Mouse (Mus musculus) forebrain, postnatal 0 days (tissue): ENCODE results near the gene Cidec. TPM values are rescaled to one million over a fixed set of nuclear protein-coding genes. Genes with fewer than 3 reads are reported as not detected.

ENCODE experiments used
- ATAC-seq: fragments of 200-750 bp; cut with Nextera tagmentation; 2 replicates; pipeline ENCODE4 v1.8.0; 2017; ENCODE audit warnings: mild to moderate bottlenecking, moderate library complexity
- DNase-seq: peaks from one replicate; pipeline ENCODE4 v3.0.0-alpha.2; 2015
- H3K27ac ChIP-seq: fragments of 300-500 bp; sonication (generic); 2 replicates; pipeline ENCODE4 v1.5.1; 2014; ENCODE audit warnings: low read depth, mild to moderate bottlenecking, antibody characterized with exemption, low read length, moderate library complexity, mixed read lengths
- H3K27me3 ChIP-seq: fragments of 300-500 bp; sonication (generic); 2 replicates; pipeline ENCODE4 v1.6.1; 2014; ENCODE audit warnings: mild to moderate bottlenecking, low read length, mixed read lengths; ENCODE audit not compliant: insufficient read depth
- H3K36me3 ChIP-seq: fragments of 300-500 bp; sonication (generic); 2 replicates; pipeline ENCODE4 v1.6.1; 2014; ENCODE audit warnings: mild to moderate bottlenecking, moderate library complexity; ENCODE audit not compliant: insufficient read depth
- H3K4me1 ChIP-seq: fragments of 300-500 bp; sonication (generic); 2 replicates; pipeline ENCODE4 v1.6.1; 2014; ENCODE audit warnings: antibody characterized with exemption; ENCODE audit not compliant: insufficient read depth
- H3K4me2 ChIP-seq: fragments of 300-500 bp; sonication (generic); 2 replicates; pipeline ENCODE4 v1.6.1; 2014; ENCODE audit warnings: low read depth, mild to moderate bottlenecking, moderate library complexity
- H3K4me3 ChIP-seq: fragments of 300-500 bp; sonication (generic); 2 replicates; pipeline ENCODE4 v1.5.1; 2014; ENCODE audit warnings: low read depth, low read length, mixed read lengths
- H3K9ac ChIP-seq: fragments of 300-500 bp; sonication (generic); 2 replicates; pipeline ENCODE4 v1.6.1; 2014; ENCODE audit warnings: mild to moderate bottlenecking
- H3K9me3 ChIP-seq: fragments of 300-500 bp; sonication (generic); 2 replicates; pipeline ENCODE4 v1.6.1; 2016; ENCODE audit warnings: low read length
- CTCF ChIP-seq: sonication (generic); IDR thresholded peaks from 2 replicates; pipeline ENCODE4 v1.5.1; 2016; ENCODE audit warnings: antibody characterized with exemption, control low read depth, low read depth
- WGBS: fragments of 180-500 bp; shearing (Covaris S2); extraction: QIAGEN DNeasy Blood & Tissue Kit; methylation state at CpG from one replicate; pipeline ENCODE4 v1.1.7; 2014; 5-methylcytosine and 5-hydroxymethylcytosine counted together
- polyA plus RNA-seq: library from polyadenylated mRNA; unstranded; fragments of >200 nt; fragmentation: Nextera tagmentation; extraction: Ambion mirVana; gene quantifications from 2 replicates; pipeline ENCODE4 v1.2.1, GENCODE M21; 2015
- total RNA-seq: library from RNA; depleted of rRNA; stranded (reverse); fragments of >200 nt; gene quantifications from 2 replicates; pipeline ENCODE4 v1.2.3, GENCODE M21; 2014

Cidec gene
- total and polyA plus RNA-seq, 2 experiments from 2014 or later = not detected

DNA sequence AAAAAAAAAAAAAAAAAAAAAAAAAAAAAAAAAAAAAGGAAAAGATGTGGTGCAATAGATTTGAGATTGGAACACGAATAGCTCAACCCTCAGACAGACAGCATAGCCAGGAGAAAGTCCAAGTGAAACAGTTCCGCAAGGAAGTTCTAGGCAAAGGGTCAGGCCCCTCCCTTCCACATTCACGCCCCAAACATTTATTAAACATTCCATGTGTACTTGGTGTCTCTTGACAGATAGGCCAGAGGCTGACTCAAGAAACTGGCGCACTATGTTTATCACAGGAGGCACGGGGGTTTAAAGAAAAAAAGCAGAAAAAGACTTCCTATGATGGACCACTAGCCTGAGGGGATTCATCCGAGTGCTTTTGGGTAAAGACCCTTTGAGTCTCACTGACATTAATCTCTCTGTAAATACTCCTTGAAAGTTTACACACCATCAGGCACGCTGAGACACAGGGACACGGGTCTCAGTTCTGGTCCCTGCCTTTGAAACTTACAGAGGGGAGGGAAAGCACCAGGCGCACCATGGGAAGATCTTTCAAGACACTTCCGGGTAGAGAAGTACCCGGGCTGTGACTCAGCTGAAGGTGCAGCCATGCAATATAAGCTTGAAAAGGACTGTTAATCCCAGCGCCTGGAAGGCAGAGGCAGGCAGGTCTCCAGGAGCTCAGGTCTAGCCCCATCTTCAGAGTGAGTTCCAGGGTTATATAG lies 3.3 kb upstream of the Cidec start:
- TF ChIP-seq CTCF = no peak
- WGBS = 65% methylated on average over 12 of the region's 12 CpGs
- H3K4me2 ChIP-seq = no peak overlapping the region

DNA sequence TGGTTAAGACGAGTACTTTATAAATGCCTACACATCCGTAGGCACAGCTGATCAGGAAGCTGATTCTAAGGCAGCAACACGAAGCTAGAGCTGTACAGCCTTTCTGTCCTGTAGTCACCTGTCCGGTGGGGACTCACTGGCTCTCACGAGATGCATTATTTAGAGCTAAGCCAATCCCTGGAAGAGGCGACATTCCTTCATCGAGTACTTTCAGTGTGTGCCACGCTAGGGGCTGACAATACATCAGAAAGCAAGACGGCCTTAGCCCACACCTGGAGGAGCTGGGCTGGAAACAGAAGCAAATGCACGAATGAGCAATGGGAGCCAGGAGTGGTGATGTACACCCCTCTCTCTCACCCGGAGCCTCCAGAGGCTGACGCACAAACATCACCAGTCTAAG lies 1.6 kb upstream of the Cidec start:
- TF ChIP-seq CTCF = no peak
- no peaks in the 10 kb centered on the region for H3K36me3 ChIP-seq
- H3K4me2 ChIP-seq = no peak overlapping the region
- ATAC-seq (no peak), DNase-seq (no peak)
- no peak overlapping the region for H3K9ac ChIP-seq
- H3K4me3 ChIP-seq = no peak overlapping the region
- H3K27me3 ChIP-seq = no peaks in the 10 kb centered on the region
- no peaks in the 10 kb centered on the region for H3K9me3 ChIP-seq
- no peaks in the 10 kb centered on the region for H3K4me1 ChIP-seq
- H3K27ac ChIP-seq = no peak overlapping the region
- WGBS = 75% methylated on average over 12 of the region's 12 CpGs

More for the DNA sequence above, 3.3 kb upstream of the Cidec start:
- Histone ChIP-seq H3K36me3 (no peaks in the 10 kb centered on the region), H3K4me1 (peaks cover 4% of the 10 kb centered on the region), H3K27ac (no peak overlapping the region), H3K4me3 (no peak overlapping the region), H3K9me3 (no peaks in the 10 kb centered on the region), H3K27me3 (no peaks in the 10 kb centered on the region), H3K9ac (no peak overlapping the region)
- ATAC-seq (no peak), DNase-seq (no peak)

DNA sequence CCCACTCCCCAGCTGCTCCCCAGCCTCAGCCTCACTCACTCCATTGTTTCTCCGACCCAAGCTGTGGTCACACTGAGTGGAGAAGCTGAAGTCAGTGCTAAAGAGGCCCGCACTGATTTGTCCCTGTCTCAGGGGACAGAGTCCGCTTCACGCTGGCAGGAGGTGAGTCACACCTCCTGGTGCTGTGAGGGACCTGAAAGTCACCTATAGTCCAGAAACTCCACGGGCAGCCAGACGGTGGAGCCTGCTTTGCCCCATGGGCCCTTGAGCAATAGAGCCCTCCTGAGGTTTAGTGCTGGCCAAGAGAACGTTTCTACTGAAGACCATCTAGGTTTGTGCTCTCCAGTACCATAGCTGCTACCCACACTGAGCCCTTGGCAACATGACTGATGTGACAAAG lies 869 bp downstream of the Cidec start:
- DNase-seq (no peak), ATAC-seq (no peak)
- no peak overlapping the region for H3K4me2 ChIP-seq
- H3K9me3 ChIP-seq = no peaks in the 10 kb centered on the region
- H3K36me3 ChIP-seq = no peaks in the 10 kb centered on the region
- no peaks in the 10 kb centered on the region for H3K27me3 ChIP-seq
- 82% methylated on average over 7 of the region's 7 CpGs for WGBS
- no peak overlapping the region for H3K27ac ChIP-seq
- no peak for TF ChIP-seq CTCF
- H3K4me1 ChIP-seq = no peaks in the 10 kb centered on the region
- H3K4me3 ChIP-seq = no peak overlapping the region
- H3K9ac ChIP-seq = no peak overlapping the region

DNA sequence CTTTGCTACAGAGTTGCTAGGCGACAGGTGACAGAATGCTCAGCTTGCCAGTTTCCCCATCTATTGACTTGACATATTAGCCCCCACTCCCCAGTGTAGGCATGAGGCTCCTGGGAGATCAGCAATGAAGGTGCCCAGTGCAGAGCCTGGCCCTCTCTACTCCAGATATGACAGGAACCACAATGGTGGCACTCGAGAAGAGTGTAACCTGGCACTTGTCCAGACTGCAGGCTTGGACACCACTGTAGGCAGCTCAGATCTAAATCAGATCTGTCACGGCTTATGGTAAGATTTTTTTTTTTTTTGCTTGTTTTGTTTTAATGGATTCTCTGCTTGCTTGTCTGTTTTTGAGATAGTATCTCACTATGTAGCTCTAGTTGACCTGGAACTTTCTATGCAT lies 1.9 kb downstream of the Cidec start:
- no peaks in the 10 kb centered on the region for H3K36me3 ChIP-seq
- 68% methylated on average over 3 of the region's 3 CpGs for WGBS
- ATAC-seq (no peak), DNase-seq (no peak)
- H3K4me1 ChIP-seq = no peaks in the 10 kb centered on the region
- H3K4me2 ChIP-seq = no peak overlapping the region
- no peaks in the 10 kb centered on the region for H3K9me3 ChIP-seq
- no peak overlapping the region for H3K4me3 ChIP-seq
- no peak overlapping the region for H3K9ac ChIP-seq
- no peak for TF ChIP-seq CTCF
- H3K27me3 ChIP-seq = no peaks in the 10 kb centered on the region
- no peak overlapping the region for H3K27ac ChIP-seq

DNA sequence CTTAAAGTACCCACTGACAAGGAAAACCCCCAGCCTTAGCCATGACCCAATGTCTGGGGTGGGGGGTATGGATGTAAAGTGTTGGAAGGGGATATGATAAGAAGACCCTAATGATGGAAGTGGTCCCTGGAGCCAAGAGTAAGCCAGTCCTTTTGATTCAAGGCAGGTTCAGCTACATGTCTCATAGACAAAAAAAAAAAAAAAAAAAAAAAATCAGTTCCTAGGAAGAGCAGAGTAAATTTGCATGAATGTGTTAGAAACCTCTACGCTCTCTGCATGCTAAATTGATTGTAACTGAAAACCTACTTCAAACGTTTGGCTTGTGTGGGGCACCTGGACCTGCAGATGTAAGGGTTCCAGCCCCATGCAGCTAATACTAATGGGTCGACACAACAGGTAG lies 3.8 kb downstream of the Cidec start:
- Histone ChIP-seq H3K27ac (no peak overlapping the region), H3K27me3 (no peaks in the 10 kb centered on the region), H3K9me3 (no peaks in the 10 kb centered on the region), H3K4me1 (no peaks in the 10 kb centered on the region), H3K36me3 (no peaks in the 10 kb centered on the region), H3K4me3 (no peak overlapping the region), H3K9ac (no peak overlapping the region), H3K4me2 (no peak overlapping the region)
- TF ChIP-seq CTCF = no peak
- 56% methylated on average over 3 of the region's 3 CpGs for WGBS
- DNase-seq (no peak), ATAC-seq (no peak)

DNA sequence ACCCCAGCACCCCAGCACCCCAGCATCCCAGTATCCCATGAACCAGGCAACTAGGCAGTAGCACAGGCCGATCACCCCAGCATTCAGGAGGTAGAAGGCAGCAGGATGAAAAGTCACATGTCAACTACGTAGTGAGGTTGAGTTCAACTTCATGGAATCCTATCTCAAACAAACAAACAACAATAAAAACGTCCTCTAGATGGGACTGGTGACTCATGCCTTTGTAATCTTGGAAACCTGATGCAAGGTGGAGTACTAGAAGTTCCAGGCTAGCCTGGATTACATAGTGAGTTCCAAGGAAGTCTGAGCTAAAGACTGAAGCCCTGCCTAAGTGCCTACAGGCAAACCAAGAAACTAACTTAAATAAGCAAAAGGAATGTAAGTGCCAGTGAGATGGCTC lies 4.7 kb downstream of the Cidec start:
- H3K4me3 ChIP-seq = no peak overlapping the region
- no peaks in the 10 kb centered on the region for H3K27me3 ChIP-seq
- no peaks in the 10 kb centered on the region for H3K9me3 ChIP-seq
- ATAC-seq (no peak), DNase-seq (no peak)
- H3K9ac ChIP-seq = no peak overlapping the region
- H3K4me1 ChIP-seq = no peaks in the 10 kb centered on the region
- no peaks in the 10 kb centered on the region for H3K36me3 ChIP-seq
- H3K4me2 ChIP-seq = no peak overlapping the region
- TF ChIP-seq CTCF = no peak
- WGBS = 56% methylated on average over 3 of the region's 3 CpGs
- no peak overlapping the region for H3K27ac ChIP-seq

DNA sequence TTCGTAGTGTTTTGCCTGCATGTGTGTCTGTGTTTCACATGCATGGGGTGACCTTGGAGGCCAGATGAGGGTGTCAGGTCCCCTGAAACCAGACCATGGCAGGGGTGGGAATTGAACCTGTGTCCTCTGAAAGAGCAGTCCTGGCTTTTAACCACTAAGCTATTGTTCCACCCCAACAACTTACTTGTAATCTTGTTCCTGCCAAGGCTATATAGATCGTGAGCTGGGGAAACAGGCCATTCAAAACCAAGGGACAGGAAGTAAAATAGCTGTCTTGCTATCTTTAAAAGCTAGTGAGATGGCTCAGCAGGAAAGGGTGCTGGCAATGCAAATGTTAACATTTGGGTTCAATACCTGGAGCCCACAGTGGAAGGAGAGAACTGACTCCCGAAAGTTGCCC lies 5.6 kb downstream of the Cidec start:
- TF ChIP-seq CTCF = no peak
- no peak overlapping the region for H3K27ac ChIP-seq
- no peak for DNase-seq
- H3K4me2 ChIP-seq = no peak overlapping the region
- WGBS = 78% methylated on average over 3 of the region's 3 CpGs
- no peaks in the 10 kb centered on the region for H3K9me3 ChIP-seq
- H3K4me1 ChIP-seq = no peaks in the 10 kb centered on the region
- no peak overlapping the region for H3K9ac ChIP-seq
- no peak overlapping the region for H3K4me3 ChIP-seq
- no peaks in the 10 kb centered on the region for H3K27me3 ChIP-seq
- no peaks in the 10 kb centered on the region for H3K36me3 ChIP-seq
- no peak for ATAC-seq
